Mouse (Mus musculus) liver, postnatal 0 days (tissue): ENCODE measurements around the gene Tmx2.

Experiments used
- CTCF ChIP-seq: sonication (generic); IDR thresholded peaks from 2 replicates; pipeline ENCODE4 v1.5.1; 2016; ENCODE audit warnings: antibody characterized with exemption, low read depth
- EP300 ChIP-seq: IDR thresholded peaks from 2 replicates; pipeline ENCODE4 v1.6.1; 2016; ENCODE audit warnings: antibody characterized with exemption, low read depth, mild to moderate bottlenecking

DNA sequence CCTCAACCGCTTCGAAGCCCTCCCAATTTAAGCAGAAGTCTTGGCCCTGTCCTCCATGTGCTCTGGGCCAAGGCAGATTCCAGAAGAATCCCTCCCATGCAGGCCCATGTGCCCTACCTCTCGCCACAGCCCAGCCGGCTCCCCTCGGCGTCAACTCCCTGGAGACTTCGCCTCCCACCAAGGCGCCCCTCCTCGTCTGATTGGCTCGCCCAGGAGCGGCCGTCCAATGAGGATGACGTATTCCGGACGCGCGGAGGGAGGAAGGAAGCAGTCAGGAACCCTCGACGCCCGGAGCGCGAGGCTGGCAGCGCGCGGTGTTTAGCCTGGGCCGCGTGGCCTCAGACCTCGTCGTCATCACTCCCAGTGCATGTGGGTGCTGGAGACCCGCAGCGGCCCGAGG is 20.1 kb downstream of the Tmx2 start, which contains the start of gene Btbd18:
- TF ChIP-seq CTCF (no peak), EP300 (no peak)
